Mouse (Mus musculus): Measurements from ENCODE around the gene Gucy2d. TPM values are rescaled to one million over a fixed set of nuclear protein-coding genes. Genes with fewer than 3 reads are reported as not detected.

Gene Gucy2d
- polyA plus RNA-seq, 1 experiment from 2014 or later: not detected

DNA sequence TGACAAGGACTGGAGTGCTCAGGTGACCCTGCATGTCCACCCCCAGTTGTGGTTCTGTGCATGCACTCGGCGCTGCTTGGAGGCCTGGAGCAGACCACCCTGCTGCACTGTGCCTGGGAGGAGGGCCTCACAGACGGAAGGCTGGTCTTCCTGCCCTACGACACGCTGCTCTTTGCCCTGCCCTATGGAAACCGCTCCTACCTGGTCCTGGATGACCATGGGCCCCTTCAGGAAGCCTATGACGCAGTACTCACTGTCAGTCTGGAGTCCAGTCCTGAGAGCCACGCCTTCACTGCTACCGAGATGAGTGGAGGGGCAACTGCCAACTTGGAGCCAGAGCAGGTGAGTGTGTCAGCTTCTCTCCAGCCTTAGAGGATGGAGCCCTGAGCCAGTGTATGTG, 9.5 kb downstream of the Gucy2d start:
- Histone ChIP-seq H3K27ac (replicated peaks; ENCODE audit: low read depth, low read length) (no peak overlapping the region), H3K9me3 (replicated peaks; ENCODE audit: control insufficient read depth, low read length) (no peaks in the 10 kb centered on the region), H3K4me1 (ENCODE audit: control insufficient read depth, insufficient read depth, low read length) (0 out of 2 replicates have a peak, but pooled peaks cover 1% of the 10 kb centered on the region), H3K4me3 (ENCODE audit: low read depth, low read length) (no peak overlapping the region), H3K4me2 (ENCODE audit: low read depth, low read length) (no peak overlapping the region), H3K27me3 (ENCODE audit: control insufficient read depth, insufficient read depth, low read length) (no peaks in the 10 kb centered on the region), H3K9ac (replicated peaks; ENCODE audit: low read length) (no peak overlapping the region), H3K36me3 (replicated peaks; ENCODE audit: control insufficient read depth, insufficient read depth, low read depth, low read length) (no peaks in the 10 kb centered on the region)
- DNase-seq (ENCODE audit: low spot score) (no peak), ATAC-seq (replicated peaks; ENCODE audit: insufficient number of reproducible peaks, low FRiP score, low TSS enrichment, low read depth) (no peak)
- WGBS: 82% methylated on average over 9 of the region's 9 CpGs

DNA sequence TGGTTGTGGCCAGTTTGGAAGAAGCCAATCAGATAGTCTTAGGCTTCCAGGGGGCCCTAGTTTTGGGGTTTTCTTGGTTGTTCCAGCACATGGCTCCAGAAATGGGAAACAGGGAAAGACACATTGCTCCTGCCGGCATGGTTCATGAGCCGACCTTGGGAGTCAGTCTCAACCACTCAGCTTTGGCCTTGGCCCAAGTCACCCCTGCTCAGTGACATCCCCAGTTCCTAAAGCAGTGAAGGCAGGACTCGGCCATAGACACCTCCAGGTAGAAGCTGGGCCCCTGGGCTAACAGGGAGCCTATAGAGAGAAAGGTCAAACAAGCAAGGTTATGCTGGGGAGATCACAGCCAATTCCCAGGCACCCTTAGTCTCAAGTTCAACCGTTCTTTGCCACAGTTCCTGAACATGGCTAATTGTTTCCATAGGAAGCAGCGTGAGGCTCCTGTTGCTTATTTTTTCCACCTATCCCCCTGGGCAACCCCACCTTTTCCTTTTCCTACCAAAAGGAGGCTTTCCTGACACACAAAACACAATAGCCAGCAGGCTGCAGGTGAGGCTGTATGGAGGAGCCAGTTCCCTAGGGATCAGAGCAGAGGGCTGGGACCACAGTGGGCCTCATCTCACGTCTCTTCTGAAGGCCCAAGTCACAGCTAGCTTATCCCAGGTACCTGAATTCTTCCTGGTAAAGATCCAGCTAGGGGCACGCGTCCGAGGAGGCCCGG, 14.3 kb downstream of the Gucy2d start:
- Histone ChIP-seq H3K36me3 (replicated peaks; ENCODE audit: control insufficient read depth, insufficient read depth, low read depth, low read length) (no peaks in the 10 kb centered on the region), H3K27me3 (ENCODE audit: control insufficient read depth, insufficient read depth, low read length) (no peaks in the 10 kb centered on the region), H3K9me3 (replicated peaks; ENCODE audit: control insufficient read depth, low read length) (no peaks in the 10 kb centered on the region), H3K4me3 (ENCODE audit: low read depth, low read length) (no peak overlapping the region), H3K27ac (replicated peaks; ENCODE audit: low read depth, low read length) (no peak overlapping the region), H3K9ac (replicated peaks; ENCODE audit: low read length) (no peak overlapping the region), H3K4me1 (ENCODE audit: control insufficient read depth, insufficient read depth, low read length) (0 out of 2 replicates have a peak, but pooled peaks cover 2% of the 10 kb centered on the region), H3K4me2 (ENCODE audit: low read depth, low read length) (no peak overlapping the region)
- ATAC-seq (replicated peaks; ENCODE audit: insufficient number of reproducible peaks, low FRiP score, low TSS enrichment, low read depth) (no peak), DNase-seq (ENCODE audit: low spot score) (peak; percentile 3)
- 65% methylated on average over 10 of the region's 10 CpGs for WGBS

DNA sequence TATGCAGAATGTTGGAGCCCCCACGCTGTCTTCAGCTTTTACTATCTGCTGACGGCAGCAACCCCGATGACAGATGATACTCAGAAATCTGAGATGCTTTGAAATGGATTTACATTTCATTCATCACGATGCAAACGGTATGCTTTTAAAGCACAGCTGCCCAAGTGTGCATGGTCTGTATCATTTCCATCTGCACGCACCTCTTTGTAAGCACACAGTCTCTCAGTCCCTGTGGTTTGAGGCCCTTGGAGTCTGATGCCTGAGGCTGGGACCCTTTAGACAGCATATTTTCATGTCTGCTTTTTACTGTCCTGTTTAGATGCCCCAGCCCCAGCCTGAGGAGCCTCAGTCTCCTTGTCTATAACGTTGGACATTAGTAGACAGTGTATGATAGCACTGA, 20.1 kb downstream of the Gucy2d start:
- no peak overlapping the region for H3K4me3 ChIP-seq (ENCODE audit: low read depth, low read length)
- ATAC-seq (replicated peaks; ENCODE audit: insufficient number of reproducible peaks, low FRiP score, low TSS enrichment, low read depth) (no peak), DNase-seq (ENCODE audit: low spot score) (peak; percentile 21)
- no peaks in the 10 kb centered on the region for H3K27me3 ChIP-seq (ENCODE audit: control insufficient read depth, insufficient read depth, low read length)
- H3K36me3 ChIP-seq (replicated peaks; ENCODE audit: control insufficient read depth, insufficient read depth, low read depth, low read length): no peaks in the 10 kb centered on the region
- no peak overlapping the region for H3K9ac ChIP-seq (replicated peaks; ENCODE audit: low read length)
- no peaks in the 10 kb centered on the region for H3K4me1 ChIP-seq (ENCODE audit: control insufficient read depth, insufficient read depth, low read length)
- no peak overlapping the region for H3K4me2 ChIP-seq (ENCODE audit: low read depth, low read length)
- WGBS: 49% methylated on average over 7 of the region's 7 CpGs
- no peaks in the 10 kb centered on the region for H3K9me3 ChIP-seq (replicated peaks; ENCODE audit: control insufficient read depth, low read length)
- 0 out of 2 replicates have a peak overlapping the region, but pooled peaks have one; percentile 47 for H3K27ac ChIP-seq (replicated peaks; ENCODE audit: low read depth, low read length)

DNA sequence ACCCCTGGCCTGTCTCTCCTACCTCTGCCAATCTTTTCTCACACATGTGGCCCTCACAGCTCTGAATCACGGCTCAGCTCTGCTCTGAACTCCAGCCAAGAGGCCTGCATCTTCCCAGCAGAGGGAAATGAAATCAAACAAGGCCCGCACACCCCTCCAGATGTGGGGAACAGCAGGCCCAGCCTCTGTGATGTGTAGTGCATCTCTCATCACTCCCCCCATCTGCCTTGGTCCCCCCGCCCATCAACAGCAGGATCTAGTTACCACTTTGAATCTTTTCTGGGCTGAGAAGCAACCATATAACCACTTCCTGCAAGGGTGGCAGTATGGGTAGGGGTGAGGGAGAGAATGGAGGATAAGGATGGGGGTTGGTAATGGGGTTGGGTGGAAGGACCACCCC, 28.9 kb downstream of the Gucy2d start:
- no peaks in the 10 kb centered on the region for H3K9me3 ChIP-seq (replicated peaks; ENCODE audit: control insufficient read depth, low read length)
- DNase-seq (ENCODE audit: low spot score) (no peak), ATAC-seq (replicated peaks; ENCODE audit: insufficient number of reproducible peaks, low FRiP score, low TSS enrichment, low read depth) (no peak)
- H3K4me1 ChIP-seq (ENCODE audit: control insufficient read depth, insufficient read depth, low read length): no peaks in the 10 kb centered on the region
- H3K27me3 ChIP-seq (ENCODE audit: control insufficient read depth, insufficient read depth, low read length): no peaks in the 10 kb centered on the region
- no peak overlapping the region for H3K4me3 ChIP-seq (ENCODE audit: low read depth, low read length)
- no peak overlapping the region for H3K27ac ChIP-seq (replicated peaks; ENCODE audit: low read depth, low read length)
- H3K4me2 ChIP-seq (ENCODE audit: low read depth, low read length): no peak overlapping the region
- 67% methylated on average over 3 of the region's 3 CpGs for WGBS
- no peaks in the 10 kb centered on the region for H3K36me3 ChIP-seq (replicated peaks; ENCODE audit: control insufficient read depth, insufficient read depth, low read depth, low read length)
- no peak overlapping the region for H3K9ac ChIP-seq (replicated peaks; ENCODE audit: low read length)

DNA sequence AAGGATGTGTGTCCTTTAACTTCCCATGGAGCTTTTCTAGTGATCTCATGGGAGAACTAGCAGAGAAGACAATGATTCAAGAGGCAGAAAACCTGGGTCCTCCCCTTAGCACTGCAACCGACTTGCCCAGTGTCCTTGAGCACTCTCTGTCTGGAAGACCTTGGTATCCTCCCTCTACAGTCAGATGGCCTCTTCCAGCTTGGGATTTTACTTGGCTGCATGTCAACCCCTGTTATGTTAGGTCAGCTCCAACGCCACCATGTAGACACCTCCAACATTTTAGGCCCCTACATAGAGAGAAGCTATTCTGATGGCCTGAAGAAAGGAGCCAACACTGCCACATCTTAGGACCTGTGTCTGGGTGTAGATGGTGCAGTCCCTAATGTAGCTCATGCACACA, 32.3 kb downstream of the Gucy2d start:
- 82% methylated on average over 2 of the region's 2 CpGs for WGBS
- Histone ChIP-seq H3K27me3 (ENCODE audit: control insufficient read depth, insufficient read depth, low read length) (no peaks in the 10 kb centered on the region), H3K4me2 (ENCODE audit: low read depth, low read length) (no peak overlapping the region), H3K4me3 (ENCODE audit: low read depth, low read length) (no peak overlapping the region), H3K36me3 (replicated peaks; ENCODE audit: control insufficient read depth, insufficient read depth, low read depth, low read length) (no peaks in the 10 kb centered on the region), H3K9ac (replicated peaks; ENCODE audit: low read length) (no peak overlapping the region), H3K27ac (replicated peaks; ENCODE audit: low read depth, low read length) (no peak overlapping the region), H3K9me3 (replicated peaks; ENCODE audit: control insufficient read depth, low read length) (no peaks in the 10 kb centered on the region), H3K4me1 (ENCODE audit: control insufficient read depth, insufficient read depth, low read length) (no peaks in the 10 kb centered on the region)
- ATAC-seq (replicated peaks; ENCODE audit: insufficient number of reproducible peaks, low FRiP score, low TSS enrichment, low read depth) (no peak), DNase-seq (ENCODE audit: low spot score) (no peak)

DNA sequence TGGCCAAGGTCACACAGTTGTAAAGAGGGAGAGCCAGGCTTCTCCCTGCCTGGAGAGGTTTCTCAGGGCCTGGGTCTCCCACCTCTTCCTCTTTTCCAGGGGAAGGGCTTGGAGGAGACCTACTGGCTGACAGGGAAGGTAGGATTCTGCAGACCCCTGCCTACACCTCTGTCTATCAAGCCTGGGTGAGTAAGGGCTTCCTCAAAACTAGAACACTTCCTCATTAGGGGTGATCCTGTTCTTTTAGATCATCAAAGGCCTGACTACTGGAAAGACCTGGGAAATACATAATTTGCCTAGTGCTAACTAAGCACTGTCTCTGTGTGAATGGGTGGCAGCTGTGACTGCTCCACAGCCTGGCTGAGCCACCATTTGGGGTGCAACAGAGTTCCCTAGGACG, 34.3 kb downstream of the Gucy2d start:
- WGBS: 83% methylated on average over 1 of the region's 1 CpGs
- no peak overlapping the region for H3K4me3 ChIP-seq (ENCODE audit: low read depth, low read length)
- ATAC-seq (replicated peaks; ENCODE audit: insufficient number of reproducible peaks, low FRiP score, low TSS enrichment, low read depth) (no peak), DNase-seq (ENCODE audit: low spot score) (no peak)
- no peaks in the 10 kb centered on the region for H3K4me1 ChIP-seq (ENCODE audit: control insufficient read depth, insufficient read depth, low read length)
- H3K4me2 ChIP-seq (ENCODE audit: low read depth, low read length): no peak overlapping the region
- no peaks in the 10 kb centered on the region for H3K9me3 ChIP-seq (replicated peaks; ENCODE audit: control insufficient read depth, low read length)
- H3K9ac ChIP-seq (replicated peaks; ENCODE audit: low read length): no peak overlapping the region
- H3K27ac ChIP-seq (replicated peaks; ENCODE audit: low read depth, low read length): no peak overlapping the region
- no peaks in the 10 kb centered on the region for H3K27me3 ChIP-seq (ENCODE audit: control insufficient read depth, insufficient read depth, low read length)
- H3K36me3 ChIP-seq (replicated peaks; ENCODE audit: control insufficient read depth, insufficient read depth, low read depth, low read length): no peaks in the 10 kb centered on the region

DNA sequence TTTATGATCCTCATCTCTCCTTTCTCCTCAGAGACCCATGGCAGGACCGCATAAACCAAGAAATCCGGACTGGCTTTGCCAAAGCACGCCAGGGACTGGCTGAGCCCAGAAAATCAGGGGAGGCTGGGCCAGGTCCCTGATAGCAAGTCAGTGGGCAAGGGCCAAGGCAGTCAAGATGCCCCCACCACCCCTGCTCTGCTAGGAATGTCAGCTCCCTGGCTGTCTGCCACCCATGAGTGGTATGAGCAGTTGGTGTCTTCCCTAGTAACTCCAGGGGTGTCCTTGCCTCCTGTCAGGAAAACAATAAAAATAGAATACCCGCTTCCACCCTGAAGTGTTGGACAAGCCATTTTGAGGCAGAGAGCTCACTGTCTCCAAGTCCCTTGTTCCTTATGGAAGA, 36.9 kb downstream of the Gucy2d start:
- Histone ChIP-seq H3K4me3 (ENCODE audit: low read depth, low read length) (no peak overlapping the region), H3K27me3 (ENCODE audit: control insufficient read depth, insufficient read depth, low read length) (no peaks in the 10 kb centered on the region), H3K4me1 (ENCODE audit: control insufficient read depth, insufficient read depth, low read length) (no peaks in the 10 kb centered on the region; the same call in 1 of the 2 replicates), H3K36me3 (replicated peaks; ENCODE audit: control insufficient read depth, insufficient read depth, low read depth, low read length) (no peaks in the 10 kb centered on the region), H3K9me3 (replicated peaks; ENCODE audit: control insufficient read depth, low read length) (no peaks in the 10 kb centered on the region), H3K27ac (replicated peaks; ENCODE audit: low read depth, low read length) (no peak overlapping the region), H3K9ac (replicated peaks; ENCODE audit: low read length) (no peak overlapping the region), H3K4me2 (ENCODE audit: low read depth, low read length) (no peak overlapping the region)
- DNase-seq (ENCODE audit: low spot score): no peak
- ATAC-seq (replicated peaks; ENCODE audit: insufficient number of reproducible peaks, low FRiP score, low TSS enrichment, low read depth): no peak
- WGBS: 87% methylated on average over 4 of the region's 4 CpGs

DNA sequence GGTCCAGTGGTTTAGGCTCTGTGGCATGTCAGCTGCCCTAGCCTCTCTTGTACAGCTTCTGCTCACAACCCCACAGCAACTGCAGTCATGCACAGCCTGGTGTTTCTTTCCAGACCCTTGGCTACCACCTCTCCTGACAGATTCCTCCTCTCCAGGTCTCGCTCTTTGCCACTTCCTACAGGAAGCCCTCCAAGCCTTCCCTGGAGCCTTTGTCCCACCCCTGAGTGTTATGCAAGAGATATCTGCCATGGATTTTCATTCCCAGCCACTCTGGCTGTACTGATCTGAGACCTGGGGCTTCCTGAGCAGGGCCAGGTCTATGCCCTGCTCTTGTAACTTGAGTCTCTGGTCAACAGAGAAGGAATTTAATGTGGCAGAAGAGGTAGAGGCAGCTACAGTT, 40.3 kb downstream of the Gucy2d start:
- Histone ChIP-seq H3K4me3 (ENCODE audit: low read depth, low read length) (no peak overlapping the region), H3K9ac (replicated peaks; ENCODE audit: low read length) (no peak overlapping the region), H3K27ac (replicated peaks; ENCODE audit: low read depth, low read length) (no peak overlapping the region), H3K4me2 (ENCODE audit: low read depth, low read length) (no peak overlapping the region), H3K9me3 (replicated peaks; ENCODE audit: control insufficient read depth, low read length) (no peaks in the 10 kb centered on the region), H3K36me3 (replicated peaks; ENCODE audit: control insufficient read depth, insufficient read depth, low read depth, low read length) (no peaks in the 10 kb centered on the region), H3K27me3 (ENCODE audit: control insufficient read depth, insufficient read depth, low read length) (no peaks in the 10 kb centered on the region), H3K4me1 (ENCODE audit: control insufficient read depth, insufficient read depth, low read length) (no peaks in the 10 kb centered on the region; the same call in 1 of the 2 replicates)
- WGBS: 78% methylated on average over 1 of the region's 1 CpGs
- ATAC-seq (replicated peaks; ENCODE audit: insufficient number of reproducible peaks, low FRiP score, low TSS enrichment, low read depth) (0 out of 2 replicates have a peak, but pooled peaks have one; percentile 4), DNase-seq (ENCODE audit: low spot score) (no peak)
